In genomic region chr2:164757841-164758240, GRCm38 (mm10) we compare ENCODE assay signal across 26 mouse cellular contexts. TPM values are rescaled to one million over a fixed set of nuclear protein-coding genes. Genes with fewer than 3 reads are reported as not detected.
DNase-seq lines count a peak whose midpoint lies in the region; ATAC-seq and TF ChIP-seq lines count a peak whose summit lies in the region.
"Had no signal": no experiment of that assay in that cellular context is flagged by ENCODE, and none has a peak within 500 bp of the region (broad histone marks: within the 10 kb centered on the region; RNA-seq: fewer than 3 reads in every experiment).

No protein-coding gene starts in this region.

- H3K36me3 ChIP-seq in liver, embryonic 14.5 days (replicated peaks; ENCODE audit: control insufficient read depth, insufficient read depth, low read depth), result peaks cover 93% of the 10 kb centered on the region
- peaks cover 91% of the 10 kb centered on the region for H3K36me3 ChIP-seq in liver, postnatal 0 days (replicated peaks; ENCODE audit: insufficient read depth, low read length)
- H3K36me3 ChIP-seq in forebrain, postnatal 0 days (ENCODE audit: insufficient read depth), result peaks cover 93% of the 10 kb centered on the region

- H3K4me1 ChIP-seq in bone marrow, adult 2 months (ENCODE audit: control insufficient read depth, insufficient read depth, low read length), result peaks cover 6% of the 10 kb centered on the region; the same call in 1 of the 2 replicates
- H3K4me1 ChIP-seq in liver, embryonic 14.5 days (replicated peaks; ENCODE audit: control insufficient read depth in 2 of 2, insufficient read depth in 2 of 2, low read length in 1 of 2), result peaks cover 48 to 50% of the 10 kb centered on the region in 2 experiments
- peaks cover 42% of the 10 kb centered on the region for H3K4me1 ChIP-seq in liver, postnatal 0 days (ENCODE audit: insufficient read depth)
- H3K4me1 ChIP-seq in forebrain, postnatal 0 days (ENCODE audit: insufficient read depth), result no peaks in the 10 kb centered on the region
- H3K4me1 ChIP-seq: embryonic facial prominence, embryonic 10.5 days; embryonic facial prominence, embryonic 13.5 days; forebrain, embryonic 12.5 days; forebrain, embryonic 15.5 days; hindbrain, embryonic 12.5 days; hindbrain, embryonic 15.5 days had no signal

- H3K27ac ChIP-seq in gastrocnemius, adult 2 months, result no peak overlapping the region
- peak overlapping the region; percentile 59 for H3K27ac ChIP-seq in bone marrow, adult 2 months (ENCODE audit: control insufficient read depth, insufficient read depth, low read depth, low read length, poor library complexity)
- H3K27ac ChIP-seq in liver, embryonic 14.5 days, result peak overlapping the region; percentile 92
- H3K27ac ChIP-seq in liver, postnatal 0 days (ENCODE audit: low read depth), result peak overlapping the region; percentile 73
- no peak overlapping the region for H3K27ac ChIP-seq in forebrain, postnatal 0 days (ENCODE audit: low read depth, low read length)
- H3K27ac ChIP-seq: embryonic facial prominence, embryonic 10.5 days; embryonic facial prominence, embryonic 13.5 days; forebrain, embryonic 12.5 days; forebrain, embryonic 15.5 days; heart, adult 2 months; heart, embryonic 10.5 days; hindbrain, embryonic 12.5 days; hindbrain, embryonic 15.5 days had no signal

- TF ChIP-seq POLR2A in bone marrow, adult 2 months (IDR thresholded peaks at IDR 0.05; ENCODE audit: borderline replicate concordance, control insufficient read depth, low read depth, low read length), result no peak

- no peak for TF ChIP-seq EP300 in liver, embryonic 14.5 days (IDR thresholded peaks at IDR 0.05; ENCODE audit: low read depth)
- TF ChIP-seq EP300 in liver, postnatal 0 days (IDR thresholded peaks at IDR 0.05; ENCODE audit: low read depth), result no peak

- no peak for ATAC-seq in liver, embryonic 14.5 days (ENCODE audit: insufficient read depth)
- no peak for ATAC-seq in liver, postnatal 0 days
- no peak for ATAC-seq in forebrain, postnatal 0 days
- ATAC-seq: activated CD4-positive, CD25-positive, alpha-beta regulatory T cell, adult 4 months; forebrain, embryonic 15.5 days had no signal

- peak overlapping the region; percentile 73 for H3K9ac ChIP-seq in liver, embryonic 14.5 days (replicated peaks)
- H3K9ac ChIP-seq in liver, postnatal 0 days (replicated peaks), result peak overlapping the region; percentile 46; the same call in 1 of the 2 replicates
- no peak overlapping the region for H3K9ac ChIP-seq in forebrain, postnatal 0 days
- H3K9ac ChIP-seq: embryonic facial prominence, embryonic 13.5 days; forebrain, embryonic 12.5 days; forebrain, embryonic 15.5 days; hindbrain, embryonic 12.5 days; hindbrain, embryonic 15.5 days had no signal

- 94% methylated on average over 11 of the region's 11 CpGs for WGBS in bone marrow, adult 2 months
- WGBS in liver, embryonic 14.5 days (ENCODE audit: insufficient replicate concordance), result 92% methylated on average over 11 of the region's 11 CpGs
- 88% methylated on average over 8 of the region's 11 CpGs for WGBS in liver, postnatal 0 days (ENCODE audit: insufficient replicate concordance)
- 94% methylated on average over 10 of the region's 11 CpGs for WGBS in forebrain, postnatal 0 days

- H3K4me3 ChIP-seq in gastrocnemius, adult 2 months, result no peak overlapping the region
- H3K4me3 ChIP-seq in bone marrow, adult 2 months (replicated peaks; ENCODE audit: control insufficient read depth, low read depth, low read length), result no peak overlapping the region
- H3K4me3 ChIP-seq in liver, embryonic 14.5 days (ENCODE audit: insufficient read depth in 1 of 2, low read depth in 2 of 2, low read length in 2 of 2), result no peak overlapping the region
- no peak overlapping the region for H3K4me3 ChIP-seq in liver, postnatal 0 days (ENCODE audit: low read depth, low read length)
- no peak overlapping the region for H3K4me3 ChIP-seq in forebrain, postnatal 0 days (ENCODE audit: low read depth, low read length)
- H3K4me3 ChIP-seq: embryonic facial prominence, embryonic 10.5 days; embryonic facial prominence, embryonic 13.5 days; forebrain, embryonic 12.5 days; forebrain, embryonic 15.5 days; heart, adult 2 months; heart, embryonic 10.5 days; hindbrain, embryonic 12.5 days; hindbrain, embryonic 15.5 days had no signal

- no peaks in the 10 kb centered on the region for H3K9me3 ChIP-seq in liver, embryonic 14.5 days (ENCODE audit: control insufficient read depth, low read length)
- no peaks in the 10 kb centered on the region for H3K9me3 ChIP-seq in liver, postnatal 0 days (ENCODE audit: low read length)
- H3K9me3 ChIP-seq in forebrain, postnatal 0 days (ENCODE audit: low read length), result no peaks in the 10 kb centered on the region
- H3K9me3 ChIP-seq: embryonic facial prominence, embryonic 10.5 days; embryonic facial prominence, embryonic 13.5 days; forebrain, embryonic 12.5 days; forebrain, embryonic 15.5 days; heart, embryonic 10.5 days; hindbrain, embryonic 12.5 days; hindbrain, embryonic 15.5 days had no signal

- intact Hi-C loops in gastrocnemius, adult 2 months (cut with DNase I), result no loop called here
- intact Hi-C loops in gastrocnemius, postnatal 14 days (cut with DNase I; ENCODE audit: low total_unique reads), result no loop called here

- peak overlapping the region; percentile 63; the same call in 1 of the 2 replicates for H3K4me2 ChIP-seq in liver, embryonic 14.5 days (ENCODE audit: low read depth)
- no peak overlapping the region for H3K4me2 ChIP-seq in liver, postnatal 0 days (ENCODE audit: low read depth, low read length)
- no peak overlapping the region for H3K4me2 ChIP-seq in forebrain, postnatal 0 days (ENCODE audit: low read depth)
- H3K4me2 ChIP-seq: embryonic facial prominence, embryonic 13.5 days; forebrain, embryonic 12.5 days; forebrain, embryonic 15.5 days; hindbrain, embryonic 12.5 days; hindbrain, embryonic 15.5 days had no signal

- TF ChIP-seq CTCF in gastrocnemius, adult 2 months (IDR thresholded peaks at IDR 0.05), result no peak
- no peak for TF ChIP-seq CTCF in bone marrow, adult 2 months (IDR thresholded peaks at IDR 0.05; ENCODE audit: control insufficient read depth, insufficient read depth, low read length)
- no peak for TF ChIP-seq CTCF in liver, embryonic 14.5 days (IDR thresholded peaks at IDR 0.05; ENCODE audit: low read depth)
- no peak for TF ChIP-seq CTCF in liver, postnatal 0 days (IDR thresholded peaks at IDR 0.05; ENCODE audit: low read depth)
- no peak for TF ChIP-seq CTCF in forebrain, postnatal 0 days (IDR thresholded peaks at IDR 0.05; ENCODE audit: low read depth)

- DNase-seq in gastrocnemius, adult 2 months, result peak; percentile 17
- DNase-seq in gastrocnemius, postnatal 14 days, result no peak
- DNase-seq in liver, embryonic 14.5 days (ENCODE audit: low read depth in 3 of 3, low spot score in 3 of 3), result no peak
- no peak for DNase-seq in liver, postnatal 0 days
- no peak for DNase-seq in kidney, postnatal 25 days
- no peak for DNase-seq in forebrain, postnatal 0 days
- DNase-seq: adrenal gland, adult 8-10 months; adrenal gland, postnatal 25 days; cerebellum, adult 18-20 months; cerebellum, adult 9-10 months; cerebellum, postnatal 25 days; embryo, embryonic 11 days; gastrocnemius, postnatal 25 days; heart, adult 2 months had no signal

- H3K27me3 ChIP-seq in liver, embryonic 14.5 days (ENCODE audit: control insufficient read depth, insufficient read depth, low read length), result no peaks in the 10 kb centered on the region
- no peaks in the 10 kb centered on the region for H3K27me3 ChIP-seq in liver, postnatal 0 days (ENCODE audit: insufficient read depth, low read length)
- no peaks in the 10 kb centered on the region for H3K27me3 ChIP-seq in forebrain, postnatal 0 days (ENCODE audit: insufficient read depth, low read length)
- H3K27me3 ChIP-seq: embryonic facial prominence, embryonic 13.5 days; forebrain, embryonic 12.5 days; forebrain, embryonic 15.5 days; hindbrain, embryonic 12.5 days; hindbrain, embryonic 15.5 days had no signal

RNA-seq across cellular contexts. Expression of gene Ube2c, which starts 11.9 kb away (rescaled TPM):
- under 1 TPM; 0.20 to 0.33 TPM for total RNA-seq in gastrocnemius, adult 2 months (2021)
- 1 to 10 TPM; 6.9 to 8.1 TPM for total RNA-seq in gastrocnemius, postnatal 14 days (2021)
- polyA plus RNA-seq in bone marrow, adult 2 months (2011; ENCODE audit: insufficient read depth, insufficient read length, low replicate concordance, missing spikeins), result 261 and 459 TPM in 2 replicates
- 459 and 465 TPM in 2 replicates for polyA plus RNA-seq in liver, embryonic 14.5 days (2012; rRNA removed)
- 533 and 562 TPM in 2 replicates for polyA plus RNA-seq in liver, embryonic 14.5 days (2014; fragmentation: Nextera tagmentation; extraction: Ambion mirVana)
- 243 and 277 TPM in 2 replicates for polyA plus RNA-seq in liver, postnatal 0 days (2015; fragmentation: Nextera tagmentation; extraction: Ambion mirVana)
- 24.9 and 29.2 TPM in 2 replicates for total RNA-seq in forebrain, postnatal 0 days (2014; rRNA removed)
- 30.9 and 38.4 TPM in 2 replicates for polyA plus RNA-seq in forebrain, postnatal 0 days (2015; fragmentation: Nextera tagmentation; extraction: Ambion mirVana)

RNA-seq across cellular contexts. Expression of gene Dnttip1, which starts 12.1 kb away (rescaled TPM):
- 10 to 100 TPM; 18.5 to 19.4 TPM for total RNA-seq in gastrocnemius, adult 2 months (2021)
- total RNA-seq in gastrocnemius, postnatal 14 days (2021), result 10 to 100 TPM; 23.4 to 26.6 TPM
- polyA plus RNA-seq in bone marrow, adult 2 months (2011; ENCODE audit: insufficient read depth, insufficient read length, low replicate concordance, missing spikeins), result 35.3 and 47.6 TPM in 2 replicates
- polyA plus RNA-seq in liver, embryonic 14.5 days (2012; rRNA removed), result 16.2 and 26.0 TPM in 2 replicates
- polyA plus RNA-seq in liver, embryonic 14.5 days (2014; fragmentation: Nextera tagmentation; extraction: Ambion mirVana), result 36.7 and 43.7 TPM in 2 replicates
- 33.7 and 34.2 TPM in 2 replicates for polyA plus RNA-seq in liver, postnatal 0 days (2015; fragmentation: Nextera tagmentation; extraction: Ambion mirVana)
- 23.2 and 26.1 TPM in 2 replicates for total RNA-seq in forebrain, postnatal 0 days (2014; rRNA removed)
- 52.3 and 60.1 TPM in 2 replicates for polyA plus RNA-seq in forebrain, postnatal 0 days (2015; fragmentation: Nextera tagmentation; extraction: Ambion mirVana)

RNA-seq across cellular contexts. Expression of gene Wfdc3, which starts 12.1 kb away (rescaled TPM):
- total RNA-seq in gastrocnemius, adult 2 months (2021), result not detected
- not detected for total RNA-seq in gastrocnemius, postnatal 14 days (2021)
- polyA plus RNA-seq in bone marrow, adult 2 months (2011; ENCODE audit: insufficient read depth, insufficient read length, low replicate concordance, missing spikeins), result 2.1 and 2.2 TPM in 2 replicates
- 1.7 and 1.9 TPM in 2 replicates for polyA plus RNA-seq in liver, embryonic 14.5 days (2012; rRNA removed)
- 1.6 and 2.1 TPM in 2 replicates for polyA plus RNA-seq in liver, embryonic 14.5 days (2014; fragmentation: Nextera tagmentation; extraction: Ambion mirVana)
- 2.0 and 2.5 TPM in 2 replicates for polyA plus RNA-seq in liver, postnatal 0 days (2015; fragmentation: Nextera tagmentation; extraction: Ambion mirVana)
- total RNA-seq in forebrain, postnatal 0 days (2014; rRNA removed), result 0.54 and 0.81 TPM in 2 replicates
- 0.89 and 1.1 TPM in 2 replicates for polyA plus RNA-seq in forebrain, postnatal 0 days (2015; fragmentation: Nextera tagmentation; extraction: Ambion mirVana)
- total RNA-seq: gastrocnemius, adult 18-20 months; gastrocnemius, postnatal 25 days; heart, adult 2 months had no signal
- polyA plus RNA-seq: activated CD4-positive, CD25-positive, alpha-beta regulatory T cell, adult 4 months had no signal

RNA-seq across cellular contexts. Expression of gene Tnnc2, which starts 21.9 kb away (rescaled TPM):
- total RNA-seq in gastrocnemius, adult 2 months (2021), result over 10,000 TPM; 14,820 to 17,621 TPM
- over 10,000 TPM; 14,912 to 15,737 TPM for total RNA-seq in gastrocnemius, postnatal 14 days (2021)
- 9.6 and 12.2 TPM in 2 replicates for polyA plus RNA-seq in bone marrow, adult 2 months (2011; ENCODE audit: insufficient read depth, insufficient read length, low replicate concordance, missing spikeins)
- 0.15 and 0.32 TPM in 2 replicates for polyA plus RNA-seq in liver, embryonic 14.5 days (2012; rRNA removed)
- 0.44 TPM in 1 of 2 replicates, not detected in the other for polyA plus RNA-seq in liver, embryonic 14.5 days (2014; fragmentation: Nextera tagmentation; extraction: Ambion mirVana)
- 6.5 and 127 TPM in 2 replicates for polyA plus RNA-seq in liver, postnatal 0 days (2015; fragmentation: Nextera tagmentation; extraction: Ambion mirVana)
- 0.38 and 2.9 TPM in 2 replicates for total RNA-seq in forebrain, postnatal 0 days (2014; rRNA removed)
- 0.50 and 0.63 TPM in 2 replicates for polyA plus RNA-seq in forebrain, postnatal 0 days (2015; fragmentation: Nextera tagmentation; extraction: Ambion mirVana)
- total RNA-seq: adrenal gland, adult 8-10 months; adrenal gland, postnatal 25 days; heart, postnatal 25 days had no signal
- polyA plus RNA-seq: activated CD4-positive, CD25-positive, alpha-beta regulatory T cell, adult 4 months; embryonic facial prominence, embryonic 10.5 days; erythroblast, embryonic 14.5 days; heart, adult 2 months had no signal

RNA-seq across cellular contexts. Expression of gene Snx21, which starts 27.8 kb away (rescaled TPM):
- total RNA-seq in gastrocnemius, adult 2 months (2021), result 10 to 100 TPM; 20.6 to 25.6 TPM
- 10 to 100 TPM; 18.0 to 18.7 TPM for total RNA-seq in gastrocnemius, postnatal 14 days (2021)
- 2.3 and 5.8 TPM in 2 replicates for polyA plus RNA-seq in bone marrow, adult 2 months (2011; ENCODE audit: insufficient read depth, insufficient read length, low replicate concordance, missing spikeins)
- polyA plus RNA-seq in liver, embryonic 14.5 days (2012; rRNA removed), result 2.3 TPM in 2 replicates
- 2.9 and 4.4 TPM in 2 replicates for polyA plus RNA-seq in liver, embryonic 14.5 days (2014; fragmentation: Nextera tagmentation; extraction: Ambion mirVana)
- 6.1 and 7.4 TPM in 2 replicates for polyA plus RNA-seq in liver, postnatal 0 days (2015; fragmentation: Nextera tagmentation; extraction: Ambion mirVana)
- 72.0 and 77.5 TPM in 2 replicates for total RNA-seq in forebrain, postnatal 0 days (2014; rRNA removed)
- 48.5 and 50.2 TPM in 2 replicates for polyA plus RNA-seq in forebrain, postnatal 0 days (2015; fragmentation: Nextera tagmentation; extraction: Ambion mirVana)

Comparison
In these comparisons a context has a peak if more than half of its experiments do, and no peak if none do; other contexts are left out.
1. H3K27ac ChIP-seq: peak in bone marrow, adult 2 months (single experiment), liver, embryonic 14.5 days (single experiment) and liver, postnatal 0 days (single experiment); none in gastrocnemius, adult 2 months (single experiment) and forebrain, postnatal 0 days (single experiment).